In genomic region chr11:99055571-99056452, GRCm38 (mm10) we compare ENCODE assay signal across 10 mouse cellular contexts. TPM values are rescaled to one million over a fixed set of nuclear protein-coding genes. Genes with fewer than 3 reads are reported as not detected.
DNase-seq lines count a peak whose midpoint lies in the region; ATAC-seq and TF ChIP-seq lines count a peak whose summit lies in the region.
"Had no signal": no experiment of that assay in that cellular context is flagged by ENCODE, and none has a peak within 500 bp of the region (broad histone marks: within the 10 kb centered on the region; RNA-seq: fewer than 3 reads in every experiment).

No protein-coding gene starts in this region.

- peaks cover 3% of the 10 kb centered on the region; the same call in 1 of the 2 replicates for H3K4me1 ChIP-seq in forebrain, embryonic 11.5 days (replicated peaks; ENCODE audit: control insufficient read depth, insufficient read depth, low read length)
- no peaks in the 10 kb centered on the region for H3K4me1 ChIP-seq in forebrain, postnatal 0 days (ENCODE audit: insufficient read depth)
- peaks cover 18% of the 10 kb centered on the region for H3K4me1 ChIP-seq in hindbrain, embryonic 12.5 days
- no peaks in the 10 kb centered on the region for H3K4me1 ChIP-seq in stomach, postnatal 0 days (replicated peaks; ENCODE audit: control insufficient read depth, insufficient read depth)

- H3K4me3 ChIP-seq in forebrain, embryonic 11.5 days (ENCODE audit: low read depth, low read length) = no peak overlapping the region
- H3K4me3 ChIP-seq in forebrain, postnatal 0 days (ENCODE audit: low read depth, low read length) = no peak overlapping the region
- no peak overlapping the region for H3K4me3 ChIP-seq in hindbrain, embryonic 12.5 days
- no peak overlapping the region for H3K4me3 ChIP-seq in stomach, postnatal 0 days (ENCODE audit: low read depth, low read length)
- H3K4me3 ChIP-seq: erythroblast, embryonic 14.5 days had no signal

- ATAC-seq in forebrain, embryonic 11.5 days (replicated peaks; ENCODE audit: low FRiP score) = no peak; the same call in 1 of the 2 replicates
- ATAC-seq in forebrain, postnatal 0 days = no peak
- ATAC-seq in hindbrain, embryonic 12.5 days (ENCODE audit: low FRiP score) = 0 out of 2 replicates have a peak, but pooled peaks have one; percentile 29
- ATAC-seq in stomach, postnatal 0 days (ENCODE audit: low FRiP score, low TSS enrichment) = peak; percentile 65; the same call in 1 of the 2 replicates

- no peak for TF ChIP-seq EP300 in stomach, postnatal 0 days (optimal IDR thresholded peaks at IDR 0.05)

- 0 out of 2 replicates have a peak overlapping the region, but pooled peaks have one; percentile 50 for H3K27ac ChIP-seq in forebrain, embryonic 11.5 days (ENCODE audit: low read depth, low read length)
- H3K27ac ChIP-seq in forebrain, postnatal 0 days (ENCODE audit: low read depth, low read length) = no peak overlapping the region
- no peak overlapping the region for H3K27ac ChIP-seq in hindbrain, embryonic 12.5 days
- peak overlapping the region; percentile 56 for H3K27ac ChIP-seq in stomach, postnatal 0 days (replicated peaks)

- 2% methylated on average over 8 of the region's 8 CpGs for WGBS in forebrain, embryonic 11.5 days
- 11% methylated on average over 8 of the region's 8 CpGs for WGBS in forebrain, postnatal 0 days
- 3% methylated on average over 8 of the region's 8 CpGs for WGBS in hindbrain, embryonic 12.5 days
- WGBS in stomach, postnatal 0 days = 23% methylated on average over 8 of the region's 8 CpGs

- no peak overlapping the region for H3K4me2 ChIP-seq in forebrain, embryonic 11.5 days (ENCODE audit: low read depth, low read length, severe bottlenecking)
- H3K4me2 ChIP-seq in forebrain, postnatal 0 days (ENCODE audit: low read depth) = no peak overlapping the region
- H3K4me2 ChIP-seq in hindbrain, embryonic 12.5 days (replicated peaks) = no peak overlapping the region
- no peak overlapping the region for H3K4me2 ChIP-seq in stomach, postnatal 0 days (replicated peaks; ENCODE audit: low read depth)

- no peaks in the 10 kb centered on the region for H3K36me3 ChIP-seq in forebrain, embryonic 11.5 days (ENCODE audit: control insufficient read depth, insufficient read depth, low read length)
- no peaks in the 10 kb centered on the region for H3K36me3 ChIP-seq in forebrain, postnatal 0 days (ENCODE audit: insufficient read depth)
- H3K36me3 ChIP-seq in hindbrain, embryonic 12.5 days = peaks cover 18% of the 10 kb centered on the region
- H3K36me3 ChIP-seq in stomach, postnatal 0 days (ENCODE audit: control insufficient read depth, insufficient read depth, low read length) = peaks cover 5% of the 10 kb centered on the region; the same call in 1 of the 2 replicates

- no peak for TF ChIP-seq CTCF in forebrain, postnatal 0 days (IDR thresholded peaks at IDR 0.05; ENCODE audit: low read depth)
- TF ChIP-seq CTCF in stomach, postnatal 0 days (IDR thresholded peaks at IDR 0.05; ENCODE audit: low read depth) = no peak

- DNase-seq in forebrain, embryonic 11.5 days (ENCODE audit: low spot score) = peak; percentile 64
- DNase-seq in forebrain, postnatal 0 days = no peak
- peak; percentile 30 for DNase-seq in retina, postnatal 1 day
- DNase-seq in retina, embryonic 14.5 days (ENCODE audit: low spot score) = no peak
- DNase-seq in stomach, postnatal 0 days (ENCODE audit: low spot score) = no peak
- no peak for DNase-seq in cerebellum, adult 18-20 months
- no peak for DNase-seq in cerebellum, postnatal 14 days
- DNase-seq: liver had no signal

- no peaks in the 10 kb centered on the region for H3K27me3 ChIP-seq in forebrain, embryonic 11.5 days (ENCODE audit: control insufficient read depth, insufficient read depth, low read length)
- H3K27me3 ChIP-seq in forebrain, postnatal 0 days (ENCODE audit: insufficient read depth, low read length) = no peaks in the 10 kb centered on the region
- H3K27me3 ChIP-seq in hindbrain, embryonic 12.5 days = 0 out of 2 replicates have a peak, but pooled peaks cover 2% of the 10 kb centered on the region
- no peaks in the 10 kb centered on the region for H3K27me3 ChIP-seq in stomach, postnatal 0 days (ENCODE audit: control insufficient read depth, insufficient read depth, low read length)

- H3K9me3 ChIP-seq in forebrain, embryonic 11.5 days (ENCODE audit: control insufficient read depth, low read length) = no peaks in the 10 kb centered on the region
- H3K9me3 ChIP-seq in forebrain, postnatal 0 days (ENCODE audit: low read length) = no peaks in the 10 kb centered on the region
- H3K9me3 ChIP-seq in hindbrain, embryonic 12.5 days (replicated peaks) = 0 out of 2 replicates have a peak, but pooled peaks cover 2% of the 10 kb centered on the region
- no peaks in the 10 kb centered on the region for H3K9me3 ChIP-seq in stomach, postnatal 0 days (ENCODE audit: control insufficient read depth, low read length)

- no peak overlapping the region for H3K9ac ChIP-seq in forebrain, embryonic 11.5 days (ENCODE audit: low read length)
- no peak overlapping the region for H3K9ac ChIP-seq in forebrain, postnatal 0 days
- H3K9ac ChIP-seq in hindbrain, embryonic 12.5 days = no peak overlapping the region
- no peak overlapping the region for H3K9ac ChIP-seq in stomach, postnatal 0 days (ENCODE audit: low read length)

RNA-seq across cellular contexts. Expression of gene Igfbp4, which starts 14.8 kb away (rescaled TPM):
- 246 and 252 TPM in 2 replicates for polyA plus RNA-seq in forebrain, embryonic 11.5 days (2014; fragmentation: Nextera tagmentation; extraction: Ambion mirVana)
- total RNA-seq in forebrain, postnatal 0 days (2014; rRNA removed) = 99.0 and 102 TPM in 2 replicates
- 128 and 142 TPM in 2 replicates for polyA plus RNA-seq in forebrain, postnatal 0 days (2015; fragmentation: Nextera tagmentation; extraction: Ambion mirVana)
- 428 and 445 TPM in 2 replicates for polyA plus RNA-seq in hindbrain, embryonic 12.5 days (2016; fragmentation: Nextera tagmentation; extraction: Ambion mirVana)
- 228 and 244 TPM in 2 replicates for polyA plus RNA-seq in stomach, postnatal 0 days (2015; fragmentation: Nextera tagmentation; extraction: Ambion mirVana)

RNA-seq across cellular contexts. Expression of gene Top2a, which starts 31.8 kb away (rescaled TPM):
- 446 and 476 TPM in 2 replicates for polyA plus RNA-seq in forebrain, embryonic 11.5 days (2014; fragmentation: Nextera tagmentation; extraction: Ambion mirVana)
- 30.2 and 40.7 TPM in 2 replicates for total RNA-seq in forebrain, postnatal 0 days (2014; rRNA removed)
- polyA plus RNA-seq in forebrain, postnatal 0 days (2015; fragmentation: Nextera tagmentation; extraction: Ambion mirVana) = 18.1 and 19.7 TPM in 2 replicates
- 195 and 199 TPM in 2 replicates for polyA plus RNA-seq in hindbrain, embryonic 12.5 days (2016; fragmentation: Nextera tagmentation; extraction: Ambion mirVana)
- polyA plus RNA-seq in stomach, postnatal 0 days (2015; fragmentation: Nextera tagmentation; extraction: Ambion mirVana) = 31.6 and 44.5 TPM in 2 replicates

RNA-seq across cellular contexts. Expression of gene Tns4, which starts 33.3 kb away (rescaled TPM):
- polyA plus RNA-seq in forebrain, embryonic 11.5 days (2014; fragmentation: Nextera tagmentation; extraction: Ambion mirVana) = 0.27 and 0.65 TPM in 2 replicates
- 0.48 TPM in 1 of 2 replicates, not detected in the other for total RNA-seq in forebrain, postnatal 0 days (2014; rRNA removed)
- polyA plus RNA-seq in forebrain, postnatal 0 days (2015; fragmentation: Nextera tagmentation; extraction: Ambion mirVana) = 0.29 TPM in 1 of 2 replicates, not detected in the other
- polyA plus RNA-seq in hindbrain, embryonic 12.5 days (2016; fragmentation: Nextera tagmentation; extraction: Ambion mirVana) = 0.32 and 0.36 TPM in 2 replicates
- 0.82 and 1.1 TPM in 2 replicates for polyA plus RNA-seq in stomach, postnatal 0 days (2015; fragmentation: Nextera tagmentation; extraction: Ambion mirVana)
- polyA plus RNA-seq: erythroblast, embryonic 14.5 days had no signal

Comparison
In these comparisons a context has a peak if more than half of its experiments do, and no peak if none do; other contexts are left out.
1. DNase-seq: peak in forebrain, embryonic 11.5 days (single experiment) and retina, postnatal 1 day (single experiment); none in forebrain, postnatal 0 days (single experiment), retina, embryonic 14.5 days (single experiment), stomach, postnatal 0 days (single experiment), cerebellum, adult 18-20 months (0 of 2) and cerebellum, postnatal 14 days (0 of 2).
2. H3K27ac ChIP-seq: peak in forebrain, embryonic 11.5 days (single experiment) and stomach, postnatal 0 days (single experiment); none in forebrain, postnatal 0 days (single experiment) and hindbrain, embryonic 12.5 days (single experiment).
3. ATAC-seq: peak in hindbrain, embryonic 12.5 days (single experiment) and stomach, postnatal 0 days (single experiment); none in forebrain, embryonic 11.5 days (single experiment) and forebrain, postnatal 0 days (single experiment).